Mouse (Mus musculus) liver (tissue): ENCODE measurements around the gene Chst11.
"Not testable (repeated sequence)": the region's sequence is repeated elsewhere in the genome, so short reads cannot be mapped to it uniquely, and the experiment has no call there.

ENCODE experiments used
- DNase-seq: peaks from one replicate; pipeline ENCODE4 v3.0.0-alpha.2; 2020; ENCODE audit warnings: mixed read lengths

Gene Chst11

DNA sequence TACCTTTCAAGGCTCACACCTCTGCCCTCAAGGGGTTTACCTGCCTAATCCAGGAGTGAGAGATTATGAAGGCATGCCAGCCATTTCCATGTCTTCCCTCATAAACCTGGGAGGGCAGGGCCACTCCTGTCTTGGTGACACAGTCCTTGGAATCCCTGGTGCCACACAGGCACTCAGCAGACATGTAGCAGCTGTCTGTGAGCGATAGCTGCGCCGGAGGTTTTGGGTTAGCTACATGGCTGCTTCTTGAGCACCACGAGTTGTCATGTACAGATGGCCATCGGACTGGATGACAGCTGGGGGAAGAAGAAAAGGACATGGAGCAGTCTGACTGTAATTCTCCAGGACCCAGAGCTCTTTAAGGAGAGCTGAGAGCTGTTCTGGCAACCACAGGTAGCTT is 129.3 kb downstream of the Chst11 start:
- no peak for DNase-seq

DNA sequence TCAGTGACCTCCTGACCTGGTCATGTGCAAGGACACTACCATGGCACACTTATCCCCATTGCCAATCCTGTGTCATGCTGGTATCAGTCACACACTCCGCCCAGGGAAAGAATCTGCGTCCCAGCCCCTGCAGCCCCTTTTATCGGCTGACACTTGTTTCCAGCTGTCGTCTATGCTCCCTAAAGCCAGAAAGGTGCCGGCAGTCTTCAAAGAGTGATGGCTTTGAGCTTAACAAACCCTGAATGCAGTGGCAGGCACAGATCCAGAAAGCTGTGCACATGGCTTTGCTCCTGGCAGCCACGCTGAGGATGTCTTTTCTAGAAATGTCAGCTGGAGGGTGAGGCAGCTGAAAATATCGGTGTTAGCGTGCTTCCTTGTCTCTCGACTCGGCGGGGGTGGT is 131.6 kb downstream of the Chst11 start:
- DNase-seq: peak; percentile 47

DNA sequence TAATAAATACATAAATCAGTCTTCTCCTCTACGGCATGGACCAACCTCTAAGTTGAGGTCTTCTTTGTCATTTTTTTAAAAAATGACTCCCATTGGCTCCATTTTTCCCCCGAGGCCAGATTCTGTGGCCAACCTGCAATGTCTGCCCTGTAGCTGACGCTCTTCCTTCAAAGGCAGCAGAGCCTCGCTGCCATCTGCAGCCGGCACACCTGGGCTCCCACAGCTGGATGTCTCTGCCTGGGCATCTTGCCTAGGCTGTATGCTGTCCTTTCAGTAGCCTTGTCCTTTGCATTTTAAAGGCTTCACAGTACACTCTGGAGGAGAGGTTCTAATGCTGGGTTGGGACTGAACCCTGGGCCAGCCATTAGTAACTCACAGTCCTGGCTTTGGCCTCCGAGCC is 132.6 kb downstream of the Chst11 start:
- no peak for DNase-seq

DNA sequence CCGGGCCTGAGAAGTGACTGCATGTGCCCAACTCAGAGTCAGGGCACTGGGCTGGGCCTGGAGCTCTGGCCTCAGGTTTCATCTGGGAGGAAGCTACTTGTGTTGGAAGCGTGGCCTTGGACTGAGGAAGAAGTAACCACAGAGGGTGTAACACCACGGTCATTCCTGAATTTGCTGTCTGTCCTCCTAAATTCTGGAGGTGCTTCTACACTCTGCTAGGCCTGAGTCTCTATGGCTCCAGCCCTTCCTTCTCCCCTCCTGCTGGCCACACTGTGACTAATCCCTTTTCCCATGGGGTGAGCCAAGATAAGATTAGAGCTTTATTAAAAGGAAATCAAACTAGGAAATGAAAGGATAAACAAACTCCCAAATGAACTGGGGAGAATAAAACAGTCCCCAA is 133.3 kb downstream of the Chst11 start:
- DNase-seq: no peak

DNA sequence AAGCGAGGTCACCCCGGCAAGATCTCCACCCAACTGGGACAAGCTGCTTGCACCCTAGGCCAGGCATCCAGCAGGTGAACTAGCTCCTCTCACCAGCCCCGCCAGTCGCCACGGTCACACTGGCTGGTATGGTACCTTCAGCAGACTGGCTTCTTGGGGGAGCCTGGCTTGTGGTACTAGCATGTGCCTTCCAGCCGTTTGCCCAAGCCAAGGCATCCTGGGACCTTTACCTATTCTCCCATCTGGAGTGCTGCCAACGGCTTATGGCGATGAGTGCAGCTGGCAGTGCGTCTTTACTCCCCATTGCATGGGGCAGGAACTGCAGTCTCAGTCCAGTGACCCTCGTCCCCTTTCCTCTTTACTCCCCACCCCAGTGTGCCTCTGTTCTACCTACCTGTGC is 133.7 kb downstream of the Chst11 start:
- DNase-seq: no peak

DNA sequence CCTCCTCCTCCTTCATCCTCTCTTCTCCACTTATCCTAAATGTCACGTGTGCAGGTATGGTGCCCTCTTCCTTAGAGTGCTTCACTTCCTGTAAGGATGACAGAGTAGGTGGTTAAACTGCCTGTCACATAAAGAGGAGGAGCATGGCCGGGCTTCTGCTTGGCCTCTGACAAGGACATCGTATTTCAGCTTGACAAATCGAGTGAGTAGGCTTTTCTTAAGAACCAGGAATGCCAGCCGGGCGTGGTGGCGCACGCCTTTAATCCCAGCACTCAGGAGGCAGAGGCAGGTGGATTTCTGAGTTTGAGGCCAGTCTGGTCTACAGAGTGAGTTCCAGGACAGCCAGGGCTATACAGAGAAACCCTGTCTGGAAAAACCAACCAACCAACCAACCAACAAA is 134.2 kb downstream of the Chst11 start:
- not testable (repeated sequence) for DNase-seq

DNA sequence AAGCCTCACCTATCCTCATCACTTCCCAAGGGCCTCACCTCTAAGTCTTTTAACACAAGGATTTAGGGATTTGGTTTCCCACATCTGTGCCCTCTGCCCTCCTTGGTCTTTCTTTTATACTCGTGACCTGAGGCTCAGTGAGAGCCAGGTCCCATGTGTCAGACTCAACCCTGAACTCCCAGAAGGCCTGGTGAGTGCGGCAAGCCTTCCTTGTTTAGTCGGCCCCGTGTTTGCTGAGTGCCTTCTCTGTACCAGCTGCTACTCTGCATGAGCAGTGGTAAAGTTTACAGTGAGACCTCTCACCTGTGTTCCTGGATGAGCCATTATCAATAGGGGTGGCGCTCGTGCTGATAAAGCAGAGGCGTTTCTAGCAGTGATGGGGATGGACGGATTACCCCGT is 134.6 kb downstream of the Chst11 start:
- DNase-seq: no peak

DNA sequence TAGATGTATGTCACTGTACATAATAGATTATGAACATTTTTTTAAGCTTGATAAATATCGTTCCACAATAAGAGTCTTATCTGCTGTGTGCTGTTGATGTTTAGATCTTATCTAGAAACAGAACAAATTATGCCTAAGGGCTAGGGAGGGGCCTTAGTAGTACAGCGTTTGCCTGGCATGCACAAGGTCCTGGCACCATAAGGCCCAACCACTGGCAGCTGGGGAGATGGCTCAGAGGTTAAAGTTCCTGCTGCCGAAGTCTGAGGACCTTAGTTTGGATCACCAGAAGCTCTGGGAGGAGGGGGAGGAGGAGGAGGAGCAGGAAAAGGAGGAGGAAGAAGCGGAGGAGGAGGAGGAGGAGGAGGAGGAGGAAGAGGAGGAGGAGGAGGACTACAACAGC is 135.6 kb downstream of the Chst11 start:
- no peak for DNase-seq

DNA sequence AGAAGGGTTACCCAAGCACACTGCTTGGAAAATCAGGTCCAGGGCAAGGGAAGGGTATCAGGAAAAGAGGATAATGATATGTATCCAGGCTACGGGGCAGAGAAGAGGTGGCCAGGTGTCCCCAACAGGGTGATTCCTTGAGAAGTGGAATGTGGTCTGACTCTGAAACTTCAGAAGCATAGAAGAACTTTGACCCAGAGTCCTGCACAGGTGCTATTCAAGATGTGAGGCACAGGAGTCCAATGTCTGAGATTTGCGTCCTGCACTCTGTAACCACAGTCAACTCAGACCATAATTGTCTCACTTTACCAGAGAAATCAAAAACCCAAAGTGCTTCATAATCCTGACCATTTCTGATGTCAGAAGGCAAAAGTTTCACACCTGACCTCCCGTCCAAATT is 139.3 kb downstream of the Chst11 start:
- DNase-seq: no peak

DNA sequence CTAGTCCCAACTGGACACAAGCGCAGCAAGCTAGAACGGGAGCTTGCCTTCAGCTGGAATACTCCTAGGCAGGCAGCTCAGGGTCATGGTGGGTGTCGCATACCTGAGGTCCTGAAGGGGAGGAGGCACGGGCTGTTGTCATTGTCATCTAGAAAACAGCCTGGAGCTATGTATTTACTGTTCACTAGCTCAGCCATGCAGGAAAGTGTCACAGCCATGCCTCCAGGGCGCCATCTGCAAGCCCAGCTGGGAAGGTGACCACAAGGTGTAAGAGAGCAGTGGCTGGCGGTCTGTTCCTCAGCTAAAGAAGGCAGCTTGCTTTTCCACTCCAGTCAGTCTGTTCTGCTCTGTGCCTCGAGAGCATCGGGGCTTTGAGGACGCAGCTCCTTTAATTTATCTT is 141.1 kb downstream of the Chst11 start:
- no peak for DNase-seq

DNA sequence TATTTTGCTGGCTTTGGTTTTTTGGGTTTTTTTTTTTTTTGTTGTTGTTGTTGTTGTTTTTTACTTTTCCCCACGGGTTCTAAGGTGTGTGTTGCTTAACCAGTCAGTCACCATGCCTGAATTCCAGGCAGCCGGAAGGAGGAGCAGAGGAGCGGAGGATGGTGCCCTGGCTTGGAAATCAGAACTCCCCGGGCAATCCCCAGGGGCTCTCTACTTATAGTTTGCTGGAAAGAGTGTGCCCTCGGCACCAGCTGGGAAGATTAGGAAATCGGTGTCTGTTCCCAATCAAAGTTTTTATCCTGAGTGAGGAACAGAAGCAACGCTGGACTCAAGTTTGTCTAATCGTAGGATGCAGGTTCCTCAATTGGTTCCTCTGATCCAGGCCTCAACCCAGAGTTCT is 143.1 kb downstream of the Chst11 start:
- DNase-seq: no peak

DNA sequence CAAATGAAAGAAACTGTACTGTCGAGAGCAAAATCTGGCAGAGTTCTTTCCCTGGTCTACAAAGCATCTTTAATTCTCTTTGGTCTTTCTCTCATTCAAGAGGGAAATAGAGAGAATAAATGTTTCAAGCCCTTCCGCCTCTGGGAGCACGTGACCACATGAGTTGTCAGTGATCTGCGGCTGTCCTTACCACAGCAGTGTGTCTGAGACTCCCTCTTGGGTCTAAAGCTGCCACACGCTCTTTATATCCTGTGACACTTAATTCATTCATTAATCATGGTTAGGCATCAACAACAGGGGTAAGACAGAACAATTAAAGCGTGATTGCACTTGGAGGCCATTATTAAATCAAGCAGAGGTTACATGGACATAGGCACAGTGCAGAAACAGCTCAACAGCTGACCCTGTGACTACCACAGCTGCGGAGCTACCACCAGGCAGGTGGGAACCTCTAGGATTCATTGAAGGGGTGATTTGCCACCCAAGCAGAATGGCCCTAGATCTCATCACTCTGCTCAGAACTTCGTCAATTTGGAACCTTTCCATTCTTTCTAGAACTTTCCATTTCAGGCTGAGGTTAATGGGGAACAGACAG is 144.4 kb downstream of the Chst11 start:
- DNase-seq: no peak

DNA sequence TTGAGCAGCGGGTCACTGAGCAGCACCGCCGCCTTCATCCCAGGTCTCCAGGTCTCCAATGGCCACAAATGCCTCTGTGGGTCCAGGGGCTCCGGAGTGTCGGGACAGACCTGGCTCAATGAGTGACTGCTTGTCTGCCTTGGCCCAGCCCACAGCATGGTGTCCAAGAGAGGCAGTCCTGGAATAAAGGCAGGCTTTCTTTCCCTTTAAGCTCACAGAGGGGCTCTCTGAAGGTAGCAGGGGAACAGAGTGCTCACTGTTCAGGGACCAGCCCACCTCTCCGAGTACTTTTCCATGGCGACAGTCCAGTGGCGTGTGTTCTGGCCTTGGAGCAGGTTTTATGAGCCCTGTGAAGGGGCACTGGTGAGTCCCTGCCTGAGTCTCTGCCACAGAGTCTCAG is 145.3 kb downstream of the Chst11 start:
- DNase-seq: no peak

DNA sequence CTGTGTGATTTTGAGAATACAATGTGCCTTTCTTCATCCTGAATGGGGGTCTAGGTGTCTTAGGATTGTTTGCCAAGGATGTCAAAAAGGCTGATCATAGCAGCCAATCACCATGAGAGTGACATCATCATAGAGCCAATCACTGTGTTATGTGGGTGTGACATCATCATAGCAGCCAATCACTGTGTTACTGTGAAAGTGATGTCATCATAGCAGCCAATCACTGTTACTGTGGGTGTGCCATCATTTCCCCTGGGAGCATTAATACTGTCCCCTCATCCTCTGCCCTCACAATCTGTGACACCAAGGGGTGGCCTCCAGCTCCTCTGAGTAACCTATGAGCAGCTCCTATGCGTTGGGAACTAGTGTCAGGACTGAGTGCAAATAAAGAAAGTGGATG is 146.6 kb downstream of the Chst11 start:
- DNase-seq: no peak

DNA sequence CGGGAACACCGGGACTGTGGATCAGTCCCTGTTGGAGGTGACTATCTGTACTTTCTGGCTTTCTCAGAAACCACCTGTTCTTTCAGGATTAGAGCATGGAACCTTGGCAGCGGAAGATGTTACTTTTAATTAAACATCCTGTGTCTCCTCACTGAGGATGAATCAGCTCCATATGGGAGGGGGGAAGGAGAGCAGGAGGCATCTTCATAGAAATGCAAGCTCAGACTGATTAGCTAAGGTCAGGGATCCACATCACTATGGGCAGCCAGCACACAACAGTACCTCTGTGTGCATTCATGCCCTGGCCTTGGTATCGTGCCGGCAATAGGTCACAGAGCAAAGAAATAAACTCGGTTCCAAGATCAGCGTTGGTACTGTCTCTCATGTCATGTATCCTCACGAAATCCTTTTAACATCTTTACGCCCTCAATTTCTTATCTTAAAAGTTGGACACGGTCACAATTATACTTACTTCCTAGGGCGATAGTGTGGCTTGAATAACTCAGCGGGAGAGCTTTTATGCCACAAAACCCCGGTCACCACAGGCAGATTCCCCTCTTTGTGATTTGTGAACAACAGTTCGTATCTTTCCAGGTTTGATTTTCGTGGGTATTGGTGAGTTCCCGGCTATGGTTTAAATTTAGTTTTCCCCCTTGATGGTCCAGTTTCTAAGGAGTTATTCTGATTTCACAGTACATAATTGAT is 148.7 kb downstream of the Chst11 start:
- DNase-seq: no peak

DNA sequence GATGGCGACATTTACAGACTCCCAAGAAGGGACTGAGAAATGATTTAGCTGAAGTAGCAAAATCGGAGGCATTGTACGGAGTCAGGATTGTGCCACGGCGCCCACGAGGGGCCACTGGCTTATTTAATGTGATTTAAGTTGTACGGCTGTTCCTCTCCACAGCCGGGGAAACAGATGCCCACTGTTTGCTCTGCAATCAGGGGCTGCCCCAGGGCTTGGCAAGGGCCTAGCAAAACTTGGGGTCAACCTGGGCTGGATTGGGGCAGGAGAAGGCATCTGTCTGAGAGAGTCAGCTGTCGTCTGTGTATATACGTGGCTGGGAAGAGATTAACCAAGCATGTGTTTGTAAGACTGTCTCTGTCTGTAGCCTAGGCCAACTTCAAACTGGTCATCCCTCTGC is 149.6 kb downstream of the Chst11 start:
- no peak for DNase-seq

DNA sequence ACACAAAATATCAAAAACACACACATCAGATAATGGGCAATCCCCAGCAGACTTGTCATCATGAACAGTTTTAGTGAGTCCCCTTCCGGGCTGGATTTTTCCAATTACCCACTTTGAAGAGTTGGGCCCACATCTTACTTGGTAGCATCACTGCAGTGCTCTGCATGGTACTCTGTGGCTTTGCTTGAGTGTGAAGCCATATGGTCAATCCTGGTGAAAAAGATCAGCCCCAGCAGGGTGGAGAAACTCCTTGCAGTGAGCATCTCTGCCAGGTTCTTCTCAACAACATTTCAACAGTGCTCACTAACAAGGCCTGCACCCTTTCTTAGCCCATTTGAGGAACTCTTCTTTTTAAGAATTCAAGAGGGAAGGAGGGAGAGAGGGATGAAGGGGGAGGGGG is 150.7 kb downstream of the Chst11 start:
- DNase-seq: no peak

DNA sequence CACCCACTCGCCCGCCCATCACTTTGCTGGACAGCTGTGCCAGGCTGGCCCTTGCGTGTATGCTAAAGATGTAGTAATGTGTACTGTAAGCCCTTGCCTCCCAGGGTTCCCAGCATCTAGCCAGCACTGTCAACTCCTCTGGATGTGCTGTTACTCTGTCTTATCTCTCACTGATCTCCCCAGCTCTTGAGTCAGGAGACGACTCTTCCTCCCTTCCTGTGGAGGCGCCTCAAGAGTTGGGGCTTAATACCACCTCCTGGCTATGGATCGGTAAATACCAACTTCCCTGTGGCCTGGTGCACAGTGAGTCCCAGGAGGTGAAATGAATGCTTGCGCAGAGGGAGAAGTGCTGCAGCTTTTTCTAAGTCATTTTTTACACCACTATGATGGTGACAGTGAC is 151.8 kb downstream of the Chst11 start:
- no peak for DNase-seq

DNA sequence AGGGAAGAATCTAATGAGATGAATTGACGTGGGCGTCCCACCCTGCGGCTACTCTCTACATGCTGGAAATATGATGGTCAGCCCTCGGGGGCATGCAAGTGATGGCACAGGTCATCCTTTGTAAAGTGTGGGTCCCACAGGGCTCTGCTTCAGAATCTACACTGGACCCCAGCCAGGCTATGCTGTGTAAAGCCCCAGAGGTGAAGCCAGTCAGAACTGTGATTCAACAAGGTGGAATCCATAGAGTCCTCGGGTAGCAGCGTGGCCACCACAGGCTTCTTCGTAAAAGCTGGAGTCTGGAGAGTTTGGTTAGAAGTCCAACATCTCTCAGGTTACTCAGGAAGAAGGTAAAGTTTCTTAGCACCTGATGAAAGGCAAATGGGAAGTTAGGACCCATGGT is 154.0 kb downstream of the Chst11 start:
- no peak for DNase-seq

DNA sequence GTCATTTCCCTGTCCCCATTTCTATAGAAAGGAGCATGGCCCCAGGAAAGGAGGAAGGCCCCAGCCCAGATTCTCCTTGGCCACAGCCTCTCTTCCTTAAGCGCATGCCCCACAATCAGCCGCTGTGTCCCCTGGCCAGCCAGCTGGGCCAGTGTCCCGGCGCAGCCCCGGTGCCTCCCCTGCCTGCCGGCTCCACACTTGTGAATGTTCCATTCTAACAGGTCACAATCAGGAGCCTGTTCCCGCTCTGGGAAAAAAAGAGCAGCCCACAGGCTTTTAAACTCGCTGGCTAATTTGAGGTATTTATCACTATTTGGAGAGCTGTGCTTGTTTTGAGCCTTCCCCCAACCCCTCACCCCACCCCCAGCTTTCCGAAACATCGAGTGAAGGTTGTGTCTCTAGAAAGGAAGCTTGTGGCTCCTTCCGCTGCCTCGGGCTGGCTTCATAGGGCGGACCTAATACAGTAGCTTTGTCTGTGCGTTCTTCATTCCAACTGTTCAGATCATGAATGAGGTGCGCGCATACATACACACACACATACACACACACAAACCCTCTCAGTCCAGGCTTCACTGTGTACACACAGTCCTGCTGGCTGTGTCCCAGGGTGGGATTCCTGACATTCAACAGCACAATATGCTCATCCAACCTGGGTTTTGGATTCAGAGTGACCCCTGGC is 155.1 kb downstream of the Chst11 start:
- DNase-seq: no peak

DNA sequence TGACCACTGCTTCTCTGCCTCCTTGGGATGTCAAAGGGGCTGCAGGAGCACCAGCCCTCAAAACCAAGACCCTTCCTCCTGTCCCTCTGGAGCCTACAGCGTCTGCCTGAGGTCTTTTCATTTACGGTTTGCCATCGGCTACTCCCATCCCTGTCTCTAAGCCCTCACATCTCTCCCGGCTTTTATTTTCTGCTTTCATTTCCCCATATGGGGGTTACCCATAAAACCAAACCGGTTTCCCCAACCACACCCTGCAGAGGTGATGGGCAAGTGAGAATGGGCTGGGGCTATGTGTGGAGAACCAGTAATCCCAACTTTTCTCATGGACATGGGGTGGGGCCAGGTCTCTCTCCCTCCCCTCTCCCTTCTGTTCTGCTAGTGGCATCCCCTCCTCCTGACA is 156.1 kb downstream of the Chst11 start:
- no peak for DNase-seq

DNA sequence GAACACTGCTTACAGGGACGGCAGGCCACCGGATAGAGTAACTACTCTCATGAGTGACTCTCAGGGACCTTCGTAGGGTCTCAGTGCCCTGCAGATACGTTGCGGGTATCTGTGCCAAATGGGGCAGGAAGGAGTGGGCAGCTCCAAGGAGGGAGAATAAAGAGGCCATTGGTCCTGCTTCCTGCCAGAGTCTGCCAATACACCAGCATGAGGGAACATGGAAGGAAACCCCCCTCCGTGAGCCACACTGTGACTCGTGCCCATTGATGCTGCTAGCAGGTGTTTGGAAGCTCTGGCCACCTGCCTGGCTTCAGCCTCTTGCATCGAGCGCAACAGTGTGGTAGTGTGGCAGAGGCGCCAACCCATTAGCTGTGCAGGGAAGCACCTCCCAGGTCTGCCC is 157.8 kb downstream of the Chst11 start:
- DNase-seq: no peak

DNA sequence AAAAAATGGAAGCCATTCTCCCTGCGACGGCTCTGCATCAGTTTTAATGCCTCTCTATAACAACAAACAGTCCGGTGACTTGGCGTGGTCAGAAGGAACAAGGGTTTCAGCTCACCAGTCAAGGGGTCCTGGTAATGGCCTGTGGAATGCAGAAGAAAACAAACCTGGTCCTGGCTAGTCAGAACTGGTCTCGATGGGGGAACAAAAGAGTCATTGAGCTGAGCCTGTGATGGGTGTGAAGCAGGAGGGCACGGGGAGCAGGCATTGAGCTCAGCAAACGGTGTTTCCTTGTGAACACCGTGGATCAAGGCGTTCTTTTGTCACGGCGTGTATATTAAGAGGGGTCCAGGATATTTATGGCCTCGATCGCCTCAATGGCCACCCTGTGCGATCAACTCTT is 160.5 kb downstream of the Chst11 start:
- DNase-seq: no peak

DNA sequence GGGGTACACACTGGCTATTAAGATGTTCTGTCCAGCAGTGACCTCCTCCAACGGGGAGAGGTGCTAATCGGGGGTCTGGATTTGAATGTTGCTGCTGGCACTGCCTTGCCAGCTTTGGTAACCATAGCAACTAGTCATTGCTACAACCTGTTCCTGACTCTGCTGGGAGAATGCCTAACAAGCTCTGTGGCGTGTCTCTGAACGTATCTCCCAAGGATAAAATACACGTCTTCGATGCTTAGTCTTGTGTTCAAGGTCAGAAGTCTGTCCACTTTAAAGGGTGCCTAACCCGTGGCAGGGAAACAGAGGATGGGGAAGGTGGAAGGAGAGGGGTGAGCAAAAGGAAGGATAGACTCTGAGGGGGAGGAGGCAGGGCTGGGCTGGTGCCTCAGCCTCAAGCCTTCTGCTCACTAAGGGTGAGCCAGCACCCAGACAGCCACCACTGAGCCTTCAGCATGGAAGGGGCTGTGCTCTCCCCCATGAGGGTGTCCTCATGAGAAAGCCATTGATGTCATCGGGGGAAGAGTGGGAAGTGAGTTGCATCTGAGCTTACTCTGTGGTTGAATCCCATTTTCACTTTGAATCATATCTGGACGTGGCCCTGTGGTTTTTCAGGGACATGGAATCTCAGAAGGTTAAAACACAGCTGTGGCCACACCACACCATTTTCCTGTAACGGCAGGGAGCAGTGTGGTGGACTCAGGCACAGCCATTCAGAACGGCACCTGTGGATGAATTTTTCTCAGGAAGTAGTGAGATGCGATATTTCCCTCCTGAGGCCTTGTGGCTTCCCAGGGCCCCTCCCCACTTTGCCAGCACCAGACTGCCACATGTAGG is 164.3 kb downstream of the Chst11 start:
- DNase-seq: no peak
